Mouse (Mus musculus): ENCODE data around the gene Olfr1291-ps1. TPM values are rescaled to one million over a fixed set of nuclear protein-coding genes. Genes with fewer than 3 reads are reported as not detected.

Gene Olfr1291-ps1
- polyA plus RNA-seq, 1 experiment from 2014 or later, result not detected

Other genes starting within 250 kb of the Olfr1291-ps1 start
- gene Olfr1276, start 242.7 kb upstream of the Olfr1291-ps1 start, polyA plus RNA-seq (2014; fragmentation: Nextera tagmentation; extraction: Ambion mirVana), result not detected in 2 replicates
- gene Olfr1277, start 223.1 kb upstream of the Olfr1291-ps1 start, polyA plus RNA-seq (2014; fragmentation: Nextera tagmentation; extraction: Ambion mirVana), result not detected in 2 replicates
- not detected in 2 replicates for gene Olfr1278, start 207.0 kb upstream of the Olfr1291-ps1 start, polyA plus RNA-seq (2014; fragmentation: Nextera tagmentation; extraction: Ambion mirVana)
- not detected in 2 replicates for gene Olfr1279, start 196.5 kb upstream of the Olfr1291-ps1 start, polyA plus RNA-seq (2014; fragmentation: Nextera tagmentation; extraction: Ambion mirVana)
- gene Olfr1280, start 183.2 kb upstream of the Olfr1291-ps1 start, polyA plus RNA-seq (2014; fragmentation: Nextera tagmentation; extraction: Ambion mirVana), result not detected in 2 replicates
- not detected in 2 replicates for gene Olfr1281, start 170.7 kb upstream of the Olfr1291-ps1 start, polyA plus RNA-seq (2014; fragmentation: Nextera tagmentation; extraction: Ambion mirVana)
- gene Olfr1282, start 161.1 kb upstream of the Olfr1291-ps1 start, polyA plus RNA-seq (2014; fragmentation: Nextera tagmentation; extraction: Ambion mirVana), result not detected in 2 replicates
- not detected in 2 replicates for gene Olfr1283, start 130.4 kb upstream of the Olfr1291-ps1 start, polyA plus RNA-seq (2014; fragmentation: Nextera tagmentation; extraction: Ambion mirVana)
- gene Olfr1284, start 121.7 kb upstream of the Olfr1291-ps1 start, polyA plus RNA-seq (2014; fragmentation: Nextera tagmentation; extraction: Ambion mirVana), result not detected in 2 replicates
- not detected in 2 replicates for gene Olfr1286, start 74.1 kb upstream of the Olfr1291-ps1 start, polyA plus RNA-seq (2014; fragmentation: Nextera tagmentation; extraction: Ambion mirVana)
- gene Olfr1287, start 48.0 kb upstream of the Olfr1291-ps1 start, polyA plus RNA-seq (2014; fragmentation: Nextera tagmentation; extraction: Ambion mirVana), result not detected in 2 replicates
- gene Olfr1288, start 23.1 kb upstream of the Olfr1291-ps1 start, polyA plus RNA-seq (2014; fragmentation: Nextera tagmentation; extraction: Ambion mirVana), result not detected in 2 replicates
- not detected in 2 replicates for gene Olfr1289, start 16.4 kb upstream of the Olfr1291-ps1 start, polyA plus RNA-seq (2014; fragmentation: Nextera tagmentation; extraction: Ambion mirVana)
- not detected in 2 replicates for gene Olfr1290, start 3.4 kb upstream of the Olfr1291-ps1 start, polyA plus RNA-seq (2014; fragmentation: Nextera tagmentation; extraction: Ambion mirVana)
- not detected in 2 replicates for gene Olfr1293-ps, start 28.0 kb downstream of the Olfr1291-ps1 start, polyA plus RNA-seq (2014; fragmentation: Nextera tagmentation; extraction: Ambion mirVana)
- gene Olfr1294, start 43.1 kb downstream of the Olfr1291-ps1 start, polyA plus RNA-seq (2014; fragmentation: Nextera tagmentation; extraction: Ambion mirVana), result not detected in 2 replicates
- not detected in 2 replicates for gene Olfr1295, start 72.5 kb downstream of the Olfr1291-ps1 start, polyA plus RNA-seq (2014; fragmentation: Nextera tagmentation; extraction: Ambion mirVana)
- not detected in 2 replicates for gene Olfr1297, start 129.3 kb downstream of the Olfr1291-ps1 start, polyA plus RNA-seq (2014; fragmentation: Nextera tagmentation; extraction: Ambion mirVana)
- not detected in 2 replicates for gene Olfr1298, start 152.0 kb downstream of the Olfr1291-ps1 start, polyA plus RNA-seq (2014; fragmentation: Nextera tagmentation; extraction: Ambion mirVana)
- not detected in 2 replicates for gene Olfr1299, start 164.2 kb downstream of the Olfr1291-ps1 start, polyA plus RNA-seq (2014; fragmentation: Nextera tagmentation; extraction: Ambion mirVana)